ENCODE assay signal across 8 mouse cellular contexts in genomic region chrX:101805512-101805911, GRCm38 (mm10). TPM values are rescaled to one million over a fixed set of nuclear protein-coding genes. Genes with fewer than 3 reads are reported as not detected.
DNase-seq lines count a peak whose midpoint lies in the region; ATAC-seq and TF ChIP-seq lines count a peak whose summit lies in the region.
"Had no signal": no experiment of that assay in that cellular context is flagged by ENCODE, and none has a peak within 500 bp of the region (broad histone marks: within the 10 kb centered on the region; RNA-seq: fewer than 3 reads in every experiment).

No protein-coding gene starts in this region.

- H3K4me3 ChIP-seq in kidney, embryonic 15.5 days (replicated peaks), result no peak overlapping the region
- H3K4me3 ChIP-seq in E14TG2a.4 (replicated peaks; ENCODE audit: low read length), result no peak overlapping the region
- H3K4me3 ChIP-seq: limb, embryonic 13.5 days had no signal

- H3K27ac ChIP-seq in kidney, embryonic 15.5 days, result no peak overlapping the region
- H3K27ac ChIP-seq: limb, embryonic 13.5 days had no signal

- no peaks in the 10 kb centered on the region for H3K4me1 ChIP-seq in kidney, embryonic 15.5 days
- no peaks in the 10 kb centered on the region for H3K4me1 ChIP-seq in E14TG2a.4 (replicated peaks; ENCODE audit: low read depth, low read length)
- H3K4me1 ChIP-seq: limb, embryonic 13.5 days had no signal

- ATAC-seq in kidney, embryonic 15.5 days (replicated peaks; ENCODE audit: low FRiP score), result no peak
- no peak for ATAC-seq in Patski

- DNase-seq in kidney, postnatal 10 days, result peak; percentile 18
- no peak for DNase-seq in Patski (ENCODE audit: low read depth, low spot score)
- peak; percentile 6 for DNase-seq in fibroblast of lung, adult 2 months (ENCODE audit: low read depth)
- DNase-seq in c-Kit-positive CD71-positive TER-119-positive erythroid progenitor cells, embryonic 14.5 days (ENCODE audit: low spot score), result no peak
- no peak for DNase-seq in adrenal gland, postnatal 14 days

- CTCF ChIA-PET in Patski (lab: Charles Lee), result interaction anchor here (1.0 to 1.1 kb wide), 2 partner anchors 109 to 137 kb away, joined by 3 to 4 read pairs; no protein-coding TSS in a partner anchor

- H3K9ac ChIP-seq in kidney, embryonic 15.5 days, result no peak overlapping the region
- H3K9ac ChIP-seq: limb, embryonic 13.5 days had no signal

- in situ Hi-C loops in Patski (cut with MboI; ENCODE audit: low pct_unique_long_range_greater_than_20kb), result no loop called here

- WGBS in kidney, embryonic 15.5 days, result 42% methylated on average over 2 of the region's 2 CpGs

- POLR2A ChIA-PET in Patski (lab: Charles Lee), result no interaction called here

- TF ChIP-seq CTCF in E14TG2a.4 (conservative IDR thresholded peaks at IDR 0.05; ENCODE audit: low read length) (peak; percentile 34), Patski (IDR thresholded peaks at IDR 0.05) (peak; percentile 65)

- no peak overlapping the region for H3K4me2 ChIP-seq in kidney, embryonic 15.5 days
- H3K4me2 ChIP-seq: limb, embryonic 13.5 days had no signal

- peaks cover 34% of the 10 kb centered on the region for H3K27me3 ChIP-seq in kidney, embryonic 15.5 days
- H3K27me3 ChIP-seq in E14TG2a.4 (ENCODE audit: insufficient read depth, low read length) (no peaks in the 10 kb centered on the region), Patski (peaks cover 31% of the 10 kb centered on the region)

- H3K36me3 ChIP-seq in kidney, embryonic 15.5 days, result no peaks in the 10 kb centered on the region
- H3K36me3 ChIP-seq in E14TG2a.4 (ENCODE audit: insufficient read depth, low read length), result no peaks in the 10 kb centered on the region
- H3K36me3 ChIP-seq: limb, embryonic 13.5 days had no signal

- no peaks in the 10 kb centered on the region for H3K9me3 ChIP-seq in kidney, embryonic 15.5 days (replicated peaks)
- H3K9me3 ChIP-seq in E14TG2a.4 (ENCODE audit: low read length), result no peaks in the 10 kb centered on the region
- H3K9me3 ChIP-seq: limb, embryonic 13.5 days had no signal

RNA-seq across cellular contexts. Expression of gene 8030474K03Rik, which starts 11.1 kb away (rescaled TPM):
- 0.36 TPM in 2 replicates for polyA plus RNA-seq in kidney, embryonic 15.5 days (2015; fragmentation: Nextera tagmentation; extraction: Ambion mirVana)
- 0.13 TPM for polyA plus RNA-seq in Patski (2021)
- total RNA-seq in adrenal gland, postnatal 14 days (2021), result 0.15 and 0.19 TPM in 2 replicates

RNA-seq across cellular contexts. Expression of gene Gm4779, which starts 11.3 kb away (rescaled TPM):
- 0.18 and 0.26 TPM in 2 replicates for polyA plus RNA-seq in kidney, embryonic 15.5 days (2015; fragmentation: Nextera tagmentation; extraction: Ambion mirVana)
- not detected for polyA plus RNA-seq in Patski (2021)
- not detected in 2 replicates for total RNA-seq in adrenal gland, postnatal 14 days (2021)

RNA-seq across cellular contexts. Expression of gene Nhsl2, which starts 43.7 kb away (rescaled TPM):
- polyA plus RNA-seq in kidney, embryonic 15.5 days (2015; fragmentation: Nextera tagmentation; extraction: Ambion mirVana), result 12.2 and 12.9 TPM in 2 replicates
- polyA plus RNA-seq in Patski (2021), result 1.9 TPM
- total RNA-seq in adrenal gland, postnatal 14 days (2021), result 5.7 and 6.2 TPM in 2 replicates

Comparison
In these comparisons a context has a peak if more than half of its experiments do, and no peak if none do; other contexts are left out.
1. DNase-seq: peak in kidney, postnatal 10 days (single experiment) and fibroblast of lung, adult 2 months (single experiment); none in Patski (single experiment), c-Kit-positive CD71-positive TER-119-positive erythroid progenitor cells, embryonic 14.5 days (single experiment) and adrenal gland, postnatal 14 days (single experiment).